Mouse (Mus musculus) liver, embryonic 14.5 days (tissue): ENCODE data around the gene Dolpp1.
A peak's percentile ranks its signal among the peaks of the same experiment; 100 is the strongest.

Source experiments
- CTCF ChIP-seq: IDR thresholded peaks from 2 replicates; pipeline ENCODE4 v1.5.1; 2016; ENCODE audit warnings: antibody characterized with exemption, low read depth, control low read depth
- EP300 ChIP-seq: IDR thresholded peaks from 2 replicates; pipeline ENCODE4 v1.6.1; 2016; ENCODE audit warnings: antibody characterized with exemption, low read depth

DNA sequence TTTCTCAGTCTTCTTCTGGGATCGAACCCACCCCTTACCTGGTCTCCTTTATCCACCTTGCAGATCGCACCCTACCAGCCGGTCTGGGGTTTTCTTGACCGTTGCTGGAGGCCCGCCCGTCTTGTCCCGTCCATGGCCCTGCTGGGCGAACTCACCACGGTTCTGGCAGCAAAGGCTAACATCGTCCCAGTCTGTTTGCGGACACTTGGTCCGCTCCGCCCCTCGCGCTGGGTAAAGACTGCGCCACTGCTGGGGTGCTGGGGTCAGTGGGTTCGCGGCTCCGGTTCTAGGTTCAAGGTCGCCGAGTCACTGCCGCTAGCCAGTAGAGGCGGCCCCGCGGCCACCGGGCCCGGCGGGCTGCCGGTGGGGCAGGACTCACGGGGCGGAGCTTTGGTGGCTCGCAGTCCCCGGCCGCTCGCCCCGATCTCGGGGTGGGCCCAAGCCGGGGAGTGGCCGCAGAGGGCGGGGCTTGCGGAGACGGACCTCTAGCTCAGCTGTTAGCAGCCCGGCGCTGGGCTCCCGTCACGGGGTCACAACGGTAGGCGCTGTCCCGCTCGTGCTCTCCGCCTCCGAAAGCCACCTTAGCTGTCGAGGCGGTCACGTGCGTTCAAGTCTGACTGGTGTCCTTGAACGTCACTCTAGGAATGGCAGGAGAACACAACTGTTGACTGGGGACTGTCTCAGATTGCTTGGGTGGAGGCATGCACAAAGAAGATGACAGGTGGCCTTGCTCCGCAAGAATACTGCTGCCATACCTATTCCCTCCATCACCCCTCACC is 23.3 kb downstream of the Dolpp1 start, which contains the start of gene Crat:
- TF ChIP-seq CTCF: peak; percentile 5; the same call in 1 of the 2 replicates
- TF ChIP-seq EP300: no peak
